Mouse (Mus musculus) limb, embryonic 13.5 days (tissue): ENCODE measurements around the gene Ankrd11. TPM values are rescaled to one million over a fixed set of nuclear protein-coding genes. Genes with fewer than 3 reads are reported as not detected.

Source experiments
- ATAC-seq: fragments of 200-750 bp; cut with Nextera tagmentation; 2 replicates; pipeline ENCODE4 v1.8.0; 2017; ENCODE audit warnings: low read depth, moderate number of reproducible peaks, moderate TSS enrichment; ENCODE audit not compliant: low FRiP score
- H3K27ac ChIP-seq: fragments of 300-500 bp; sonication (generic); 2 replicates; pipeline ENCODE4 v1.5.1; 2015; ENCODE audit warnings: inconsistent platforms, mild to moderate bottlenecking, moderate library complexity
- H3K27me3 ChIP-seq: fragments of 300-500 bp; sonication (generic); 2 replicates; pipeline ENCODE4 v1.6.1; 2015; ENCODE audit warnings: mild to moderate bottlenecking, inconsistent platforms
- H3K36me3 ChIP-seq: fragments of 300-500 bp; sonication (generic); 2 replicates; pipeline ENCODE4 v1.6.1; 2015; ENCODE audit warnings: inconsistent platforms, mild to moderate bottlenecking, moderate library complexity
- H3K4me1 ChIP-seq: fragments of 300-500 bp; sonication (generic); 2 replicates; pipeline ENCODE4 v1.6.1; 2015; ENCODE audit warnings: inconsistent platforms
- H3K4me2 ChIP-seq: fragments of 300-500 bp; sonication (generic); replicated peaks from 2 replicates; pipeline ENCODE4 v1.6.1; 2015; ENCODE audit warnings: inconsistent platforms, mild to moderate bottlenecking, moderate library complexity
- H3K4me3 ChIP-seq: fragments of 300-500 bp; sonication (generic); 2 replicates; pipeline ENCODE4 v1.5.1; 2015; ENCODE audit warnings: moderate library complexity, mild to moderate bottlenecking, inconsistent platforms
- H3K9ac ChIP-seq: fragments of 300-500 bp; sonication (generic); 2 replicates; pipeline ENCODE4 v1.6.1; 2015; ENCODE audit warnings: mild to moderate bottlenecking, inconsistent platforms
- H3K9me3 ChIP-seq: fragments of 300-500 bp; sonication (generic); 2 replicates; pipeline ENCODE4 v1.6.1; 2016; ENCODE audit warnings: inconsistent platforms
- WGBS: fragments of 180-500 bp; shearing (Covaris S2); methylation state at CpG from one replicate; pipeline ENCODE4 v1.1.7; 2015; 5-methylcytosine and 5-hydroxymethylcytosine counted together
- polyA plus RNA-seq: library from polyadenylated mRNA; unstranded; fragments of >200 nt; fragmentation: Nextera tagmentation; extraction: Ambion mirVana; gene quantifications from 2 replicates; pipeline ENCODE4 v1.2.1, GENCODE M21; 2015

The Ankrd11 gene
- polyA plus RNA-seq, 1 experiment from 2014 or later: 40.9 TPM

- Histone ChIP-seq H3K4me1 (peaks cover 26% of the 10 kb centered on the region), H3K9ac (no peak overlapping the region), H3K27me3 (no peaks in the 10 kb centered on the region), H3K27ac (no peak overlapping the region), H3K9me3 (no peaks in the 10 kb centered on the region), H3K4me2 (no peak overlapping the region), H3K4me3 (no peak overlapping the region), H3K36me3 (no peaks in the 10 kb centered on the region)
- WGBS: 89% methylated on average over 6 of the region's 6 CpGs
- no peak for ATAC-seq
Measured at GRCm38 (mm10) chr8:122953028-122953427, 89.0 kb downstream of the Ankrd11 start.

DNA sequence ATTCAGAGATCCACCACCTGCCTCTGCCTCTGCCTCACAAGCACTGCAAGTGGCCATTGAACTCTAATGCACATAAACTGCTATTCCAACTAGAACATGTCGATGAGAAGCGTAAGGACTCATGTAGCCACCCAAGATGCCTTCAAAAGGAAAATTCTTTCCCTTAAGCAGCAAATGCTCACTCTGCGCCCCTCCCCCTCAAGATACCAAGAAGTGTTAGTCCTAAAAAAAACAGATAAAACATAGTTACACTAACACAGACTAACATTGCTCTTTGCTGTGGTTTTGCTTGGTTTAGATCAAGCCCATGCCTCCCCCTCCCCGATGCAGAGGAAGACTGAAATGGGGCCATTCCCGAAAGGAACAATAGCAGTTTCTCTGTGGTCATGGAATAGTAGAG is 90.6 kb downstream of the Ankrd11 start:
- no peak for ATAC-seq
- H3K27ac ChIP-seq: no peak overlapping the region
- H3K9me3 ChIP-seq: no peaks in the 10 kb centered on the region
- H3K4me2 ChIP-seq: no peak overlapping the region
- peaks cover 20% of the 10 kb centered on the region for H3K4me1 ChIP-seq
- H3K9ac ChIP-seq: no peak overlapping the region
- H3K27me3 ChIP-seq: no peaks in the 10 kb centered on the region
- WGBS: 88% methylated on average over 5 of the region's 5 CpGs
- no peak overlapping the region for H3K4me3 ChIP-seq
- no peaks in the 10 kb centered on the region for H3K36me3 ChIP-seq

DNA sequence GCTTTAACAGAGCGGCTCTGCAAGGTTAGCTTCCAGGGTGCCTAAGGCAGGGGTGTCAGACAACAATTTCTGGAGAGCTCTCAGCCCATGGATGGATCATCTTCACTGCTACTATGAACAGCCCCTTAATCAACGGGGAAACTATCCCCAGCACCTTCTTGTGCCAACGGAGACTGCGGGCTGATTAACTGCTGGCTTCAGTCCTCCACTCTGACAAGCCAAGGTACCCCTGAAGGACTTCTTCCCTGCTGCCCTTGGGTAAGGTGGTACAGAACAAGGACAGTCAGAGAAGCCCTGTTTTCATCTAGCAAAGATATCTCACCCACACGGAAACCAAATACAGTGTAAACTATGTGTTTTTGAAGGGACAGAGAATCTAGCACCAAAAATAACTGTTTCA is 92.4 kb downstream of the Ankrd11 start:
- Histone ChIP-seq H3K4me2 (no peak overlapping the region), H3K27me3 (no peaks in the 10 kb centered on the region), H3K9ac (no peak overlapping the region), H3K4me3 (no peak overlapping the region), H3K36me3 (no peaks in the 10 kb centered on the region), H3K27ac (no peak overlapping the region), H3K4me1 (peaks cover 20% of the 10 kb centered on the region), H3K9me3 (no peaks in the 10 kb centered on the region)
- WGBS: 86% methylated on average over 5 of the region's 5 CpGs
- ATAC-seq: no peak

- H3K27ac ChIP-seq: no peak overlapping the region
- no peaks in the 10 kb centered on the region for H3K36me3 ChIP-seq
- H3K9ac ChIP-seq: no peak overlapping the region
- no peaks in the 10 kb centered on the region for H3K9me3 ChIP-seq
- H3K4me2 ChIP-seq: no peak overlapping the region
- H3K4me3 ChIP-seq: no peak overlapping the region
- H3K4me1 ChIP-seq: peaks cover 19% of the 10 kb centered on the region
- no peaks in the 10 kb centered on the region for H3K27me3 ChIP-seq
- 75% methylated on average over 2 of the region's 2 CpGs for WGBS
- no peak for ATAC-seq
Measured at GRCm38 (mm10) chr8:122945775-122946174, 96.3 kb downstream of the Ankrd11 start.

GRCm38 (mm10) chr8:122942803-122943713 is 99.0 kb downstream of the Ankrd11 start:
- no peak for ATAC-seq
- Histone ChIP-seq H3K27ac (no peak overlapping the region), H3K4me3 (no peak overlapping the region), H3K9ac (no peak overlapping the region), H3K36me3 (no peaks in the 10 kb centered on the region), H3K4me1 (peaks cover 5% of the 10 kb centered on the region; the same call in 1 of the 2 replicates), H3K9me3 (no peaks in the 10 kb centered on the region), H3K27me3 (no peaks in the 10 kb centered on the region), H3K4me2 (no peak overlapping the region)
- WGBS: 84% methylated on average over 9 of the region's 9 CpGs

- WGBS: 59% methylated on average over 4 of the region's 4 CpGs
- Histone ChIP-seq H3K9ac (no peak overlapping the region), H3K27ac (no peak overlapping the region), H3K27me3 (no peaks in the 10 kb centered on the region), H3K9me3 (no peaks in the 10 kb centered on the region), H3K36me3 (no peaks in the 10 kb centered on the region), H3K4me3 (no peak overlapping the region), H3K4me2 (no peak overlapping the region), H3K4me1 (peaks cover 9% of the 10 kb centered on the region; the same call in 1 of the 2 replicates)
- no peak for ATAC-seq
Measured at GRCm38 (mm10) chr8:122938591-122938990, 103.5 kb downstream of the Ankrd11 start.

GRCm38 (mm10) chr8:122938170-122938569 is 103.9 kb downstream of the Ankrd11 start:
- H3K27me3 ChIP-seq: no peaks in the 10 kb centered on the region
- H3K9ac ChIP-seq: no peak overlapping the region
- no peaks in the 10 kb centered on the region for H3K9me3 ChIP-seq
- WGBS: 54% methylated on average over 3 of the region's 3 CpGs
- H3K4me1 ChIP-seq: peaks cover 11% of the 10 kb centered on the region
- no peak overlapping the region for H3K4me2 ChIP-seq
- no peak overlapping the region for H3K4me3 ChIP-seq
- H3K36me3 ChIP-seq: 0 out of 2 replicates have a peak, but pooled peaks cover 2% of the 10 kb centered on the region
- H3K27ac ChIP-seq: no peak overlapping the region
- ATAC-seq: no peak

GRCm38 (mm10) chr8:122937545-122938053 is 104.5 kb downstream of the Ankrd11 start:
- Histone ChIP-seq H3K36me3 (0 out of 2 replicates have a peak, but pooled peaks cover 2% of the 10 kb centered on the region), H3K27ac (no peak overlapping the region), H3K9me3 (no peaks in the 10 kb centered on the region), H3K4me2 (no peak overlapping the region), H3K9ac (no peak overlapping the region), H3K4me1 (peaks cover 11% of the 10 kb centered on the region), H3K27me3 (no peaks in the 10 kb centered on the region), H3K4me3 (no peak overlapping the region)
- ATAC-seq: no peak
- WGBS: 86% methylated on average over 2 of the region's 2 CpGs

DNA sequence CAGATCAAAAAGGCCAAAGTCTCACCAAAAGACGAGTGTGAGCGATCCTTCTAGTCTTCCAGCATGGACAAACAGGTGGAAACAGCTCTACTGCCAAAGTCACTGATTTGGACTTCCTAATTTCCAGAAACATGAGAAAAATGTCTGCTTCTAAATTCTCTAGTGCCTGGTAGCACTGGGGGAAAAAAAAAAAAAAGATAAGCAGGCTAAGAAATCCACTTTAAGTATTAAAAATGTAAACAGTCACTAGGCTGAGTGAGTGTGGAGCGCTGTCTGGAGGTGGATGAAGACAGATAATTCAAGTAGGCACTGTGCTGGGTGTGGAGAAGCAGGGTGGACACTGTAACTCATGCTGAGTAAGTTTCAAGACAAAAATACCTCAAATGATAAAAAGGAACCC is 106.2 kb downstream of the Ankrd11 start:
- Histone ChIP-seq H3K9ac (no peak overlapping the region), H3K27me3 (no peaks in the 10 kb centered on the region), H3K27ac (no peak overlapping the region), H3K4me2 (no peak overlapping the region), H3K36me3 (0 out of 2 replicates have a peak, but pooled peaks cover 2% of the 10 kb centered on the region), H3K9me3 (no peaks in the 10 kb centered on the region), H3K4me3 (no peak overlapping the region), H3K4me1 (peaks cover 22% of the 10 kb centered on the region)
- no peak for ATAC-seq
- 91% methylated on average over 3 of the region's 3 CpGs for WGBS

GRCm38 (mm10) chr8:122935118-122935517 is 107.0 kb downstream of the Ankrd11 start:
- no peak overlapping the region for H3K9ac ChIP-seq
- 90% methylated on average over 1 of the region's 1 CpGs for WGBS
- peaks cover 22% of the 10 kb centered on the region for H3K4me1 ChIP-seq
- H3K9me3 ChIP-seq: no peaks in the 10 kb centered on the region
- H3K4me3 ChIP-seq: no peak overlapping the region
- H3K27me3 ChIP-seq: no peaks in the 10 kb centered on the region
- H3K27ac ChIP-seq: no peak overlapping the region
- 0 out of 2 replicates have a peak, but pooled peaks cover 2% of the 10 kb centered on the region for H3K36me3 ChIP-seq
- H3K4me2 ChIP-seq: no peak overlapping the region
- ATAC-seq: no peak

- Histone ChIP-seq H3K4me1 (peaks cover 22% of the 10 kb centered on the region), H3K27ac (no peak overlapping the region), H3K9ac (no peak overlapping the region), H3K36me3 (0 out of 2 replicates have a peak, but pooled peaks cover 2% of the 10 kb centered on the region), H3K4me3 (no peak overlapping the region), H3K9me3 (no peaks in the 10 kb centered on the region), H3K27me3 (no peaks in the 10 kb centered on the region), H3K4me2 (no peak overlapping the region)
- ATAC-seq: no peak
Measured at GRCm38 (mm10) chr8:122933973-122934372, 108.1 kb downstream of the Ankrd11 start.

DNA sequence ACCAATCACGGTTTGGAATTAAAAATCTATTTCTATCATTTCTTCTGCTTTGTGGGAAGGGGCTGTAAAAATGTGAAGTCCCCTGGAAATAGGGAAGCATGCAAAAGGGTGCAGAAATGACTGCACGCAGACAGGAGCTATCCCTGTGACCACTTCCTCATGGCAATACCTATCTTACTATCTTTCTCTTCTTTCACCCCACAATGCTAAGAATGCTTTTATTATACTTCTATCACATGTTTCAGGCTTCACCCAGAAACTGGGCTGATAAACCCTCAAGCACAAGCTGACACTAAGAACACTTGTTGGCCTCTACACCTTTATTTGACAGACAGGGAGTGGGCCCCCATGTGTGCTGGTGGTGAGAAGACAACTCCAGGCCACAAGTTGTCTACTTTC is 109.5 kb downstream of the Ankrd11 start:
- 80% methylated on average over 2 of the region's 2 CpGs for WGBS
- H3K27ac ChIP-seq: no peak overlapping the region
- 0 out of 2 replicates have a peak, but pooled peaks cover 2% of the 10 kb centered on the region for H3K36me3 ChIP-seq

More for the DNA sequence above, 109.5 kb downstream of the Ankrd11 start:
- peaks cover 20% of the 10 kb centered on the region for H3K4me1 ChIP-seq
- H3K4me3 ChIP-seq: no peak overlapping the region
- no peak overlapping the region for H3K9ac ChIP-seq
- H3K9me3 ChIP-seq: no peaks in the 10 kb centered on the region
- H3K27me3 ChIP-seq: no peaks in the 10 kb centered on the region
- no peak overlapping the region for H3K4me2 ChIP-seq
- ATAC-seq: no peak
